Mouse (Mus musculus) spleen, adult 18-20 months (tissue): ENCODE results near the gene Olfr316.
"Not testable (repeated sequence)": the region's sequence is repeated elsewhere in the genome, so short reads cannot be mapped to it uniquely, and the experiment has no call there.

ENCODE experiments used
- DNase-seq, 2 experiments: peaks; one replicate each; pipeline ENCODE4 v3.0.0; 2022; ENCODE audit warnings: mixed read lengths in 2 of 2

The Olfr316 gene

GRCm38 (mm10) chr11:58752434-58752833, at the start of gene Olfr316:
Olfr316 (plus strand) TSS chr11:58752734.
- DNase-seq: no peak

- no peak for DNase-seq
Measured at GRCm38 (mm10) chr11:58709086-58709485, 43.4 kb upstream of the Olfr316 start.

GRCm38 (mm10) chr11:58717723-58718122, 34.8 kb upstream of the Olfr316 start:
- not testable (repeated sequence) for DNase-seq

- DNase-seq: no peak
Measured at GRCm38 (mm10) chr11:58719701-58720100, 32.8 kb upstream of the Olfr316 start.

GRCm38 (mm10) chr11:58723914-58724313, 28.6 kb upstream of the Olfr316 start, which contains the start of gene Olfr318:
Olfr318 (minus strand) TSS chr11:58724014.
- no peak for DNase-seq

GRCm38 (mm10) chr11:58727896-58728650, 24.5 kb upstream of the Olfr316 start:
- DNase-seq: not testable (repeated sequence)

GRCm38 (mm10) chr11:58733372-58733771, 19.2 kb upstream of the Olfr316 start:
- DNase-seq: no peak

- no peak for DNase-seq
Measured at GRCm38 (mm10) chr11:58738792-58739262, 13.7 kb upstream of the Olfr316 start, which contains the start of gene Olfr317. Olfr317 (minus strand) TSS chr11:58739212.

GRCm38 (mm10) chr11:58751096-58751495, 1.4 kb upstream of the Olfr316 start:
- not testable (repeated sequence) for DNase-seq

- DNase-seq: no peak
Measured at GRCm38 (mm10) chr11:58772888-58773287, 20.4 kb downstream of the Olfr316 start, which contains the start of gene Olfr315. Olfr315 (plus strand) TSS chr11:58773188.

GRCm38 (mm10) chr11:58782480-58783089, 30.1 kb downstream of the Olfr316 start, which contains the start of gene Olfr314:
Olfr314 (plus strand) TSS chr11:58782952.
- DNase-seq: no peak

GRCm38 (mm10) chr11:58784182-58784581, 31.6 kb downstream of the Olfr316 start:
- DNase-seq: no peak

- no peak for DNase-seq
Measured at GRCm38 (mm10) chr11:58787651-58788050, 35.1 kb downstream of the Olfr316 start.

GRCm38 (mm10) chr11:58788346-58788745, 35.8 kb downstream of the Olfr316 start:
- no peak for DNase-seq

- no peak for DNase-seq
Measured at GRCm38 (mm10) chr11:58789532-58789931, 37.0 kb downstream of the Olfr316 start.

GRCm38 (mm10) chr11:58790053-58790452, 37.5 kb downstream of the Olfr316 start:
- no peak for DNase-seq

GRCm38 (mm10) chr11:58790646-58791045, 38.1 kb downstream of the Olfr316 start:
- no peak for DNase-seq

- DNase-seq: no peak
Measured at GRCm38 (mm10) chr11:58795856-58796255, 43.3 kb downstream of the Olfr316 start.

GRCm38 (mm10) chr11:58796850-58797249, 44.3 kb downstream of the Olfr316 start:
- DNase-seq: no peak

GRCm38 (mm10) chr11:58799747-58800146, 47.2 kb downstream of the Olfr316 start:
- DNase-seq: no peak

- no peak for DNase-seq
Measured at GRCm38 (mm10) chr11:58801558-58802228, 49.2 kb downstream of the Olfr316 start, which contains the start of gene Fam183b. Fam183b (minus strand) TSS chr11:58801960.

- DNase-seq: no peak
Measured at GRCm38 (mm10) chr11:58803871-58804270, 51.3 kb downstream of the Olfr316 start.

- no peak for DNase-seq
Measured at GRCm38 (mm10) chr11:58804393-58804792, 51.9 kb downstream of the Olfr316 start.
